8 mouse cellular contexts compared by ENCODE assay signal in genomic region chr19:18670608-18671007, GRCm38 (mm10). TPM values are rescaled to one million over a fixed set of nuclear protein-coding genes. Genes with fewer than 3 reads are reported as not detected.
A peak's percentile ranks its signal among the peaks of the same experiment; 100 is the strongest.
DNase-seq lines count a peak whose midpoint lies in the region; ATAC-seq and TF ChIP-seq lines count a peak whose summit lies in the region.

Gene Carnmt1, plus strand, starts transcription at chr19:18670764.

- H3K27ac ChIP-seq in ES-E14 (ENCODE audit: insufficient read depth, low read depth, low read length, poor library complexity, severe bottlenecking): peak within 1 kb of the TSS; percentile 74
- peak within 1 kb of the TSS; percentile 83 for H3K27ac ChIP-seq in forebrain, embryonic 15.5 days (replicated peaks)

- peaks cover 8 to 9% of the 10 kb centered on the region in 2 experiments; a peak in 3 of 4 replicates for H3K4me1 ChIP-seq in ES-E14 (ENCODE audit: control insufficient read depth in 2 of 2, insufficient read depth in 2 of 2, low read length in 2 of 2, poor library complexity in 1 of 2)
- peaks cover 23% of the 10 kb centered on the region for H3K4me1 ChIP-seq in forebrain, embryonic 15.5 days
- peaks cover 11% of the 10 kb centered on the region; the same call in 1 of the 2 replicates for H3K4me1 ChIP-seq in lung, adult 2 months (ENCODE audit: control insufficient read depth, insufficient read depth, low read length)

- peak; percentile 98 for ATAC-seq in forebrain, embryonic 15.5 days (replicated peaks)
- peak; percentile 99 for ATAC-seq in neutrophil, adult 5-6 weeks (ENCODE audit: extremely low read depth, insufficient number of reproducible peaks, low FRiP score, poor library complexity, severe bottlenecking)

- H3K4me3 ChIP-seq in ES-E14 (ENCODE audit: insufficient read depth in 1 of 2, low read depth in 1 of 2, low read length in 2 of 2, poor library complexity in 1 of 2, severe bottlenecking in 1 of 2): peak within 1 kb of the TSS; percentile 84 to 98
- H3K4me3 ChIP-seq in forebrain, embryonic 15.5 days: peak within 1 kb of the TSS; percentile 70
- peak within 1 kb of the TSS; percentile 62 for H3K4me3 ChIP-seq in lung, adult 2 months (replicated peaks; ENCODE audit: extremely low read depth, low read depth, low read length)

- DNase-seq in ES-E14 (ENCODE audit: low read depth, low spot score): peak; percentile 97
- peak; percentile 99 for DNase-seq in cerebellum, adult 11-12 months
- peak; percentile 98 for DNase-seq in heart, postnatal 25 days (ENCODE audit: low spot score)
- DNase-seq in layer of hippocampus, adult 18-20 months (ENCODE audit: low spot score in 2 of 2): peak; percentile 97 to 98
- DNase-seq in lung, adult 2 months: peak; percentile 99
- DNase-seq in thymus, adult 18-20 months: peak; percentile 97

- peak within 1 kb of the TSS; percentile 88 for H3K9ac ChIP-seq in ES-E14 (ENCODE audit: insufficient read depth, low read depth, low read length, poor library complexity, severe bottlenecking)
- peak within 1 kb of the TSS; percentile 87 for H3K9ac ChIP-seq in forebrain, embryonic 15.5 days (replicated peaks)

- TF ChIP-seq POLR2A in lung, adult 2 months (IDR thresholded peaks at IDR 0.05; ENCODE audit: borderline replicate concordance, extremely low read depth, low read depth, low read length): no peak; the same call in 1 of the 2 replicates

- no peaks in the 10 kb centered on the region for H3K36me3 ChIP-seq in ES-E14 (ENCODE audit: control insufficient read depth, insufficient read depth, low read length, poor library complexity, severe bottlenecking)
- H3K36me3 ChIP-seq in forebrain, embryonic 15.5 days: no peaks in the 10 kb centered on the region

- under 1% methylated on average over 53 of the region's 58 CpGs for WGBS in forebrain, embryonic 15.5 days
- under 1% methylated on average over 56 of the region's 58 CpGs for WGBS in lung, adult 2 months

- intact Hi-C loops in heart, postnatal 25 days (cut with DNase I): loop anchor here (5.0 kb wide), 2 partner anchors 38 to 42 kb away; partner anchors contain the start of genes D030056L22Rik, Nmrk1 and Ostf1

- H3K27me3 ChIP-seq in forebrain, embryonic 15.5 days: no peaks in the 10 kb centered on the region

- no peak for TF ChIP-seq CTCF in lung, adult 2 months (IDR thresholded peaks at IDR 0.05; ENCODE audit: insufficient read depth, low read length)

- peak within 1 kb of the TSS; percentile 74 for H3K4me2 ChIP-seq in forebrain, embryonic 15.5 days (replicated peaks)

- no peaks in the 10 kb centered on the region for H3K9me3 ChIP-seq in ES-E14 (ENCODE audit: control insufficient read depth, insufficient read depth, low read depth, low read length)
- no peaks in the 10 kb centered on the region for H3K9me3 ChIP-seq in forebrain, embryonic 15.5 days

- in situ Hi-C loops in ES-E14 (cut with MboI; ENCODE audit: low sequenced_read_pairs in 2 of 2, unreplicated experiment in 2 of 2): no loop called here

TF ChIP-seq in ES-E14, 5 proteins besides CTCF, POLR2A, EP300 and RAD21:
- TF ChIP-seq CHD2 (IDR thresholded peaks at IDR 0.05; ENCODE audit: low read depth, low read length): no peak
- no peak for TF ChIP-seq HCFC1 (IDR thresholded peaks at IDR 0.05; ENCODE audit: borderline replicate concordance, insufficient read depth, low read length)
TF ChIP-seq in ES-E14: peak in this region for 0.

RNA-seq across cellular contexts. Expression of gene Carnmt1, which starts in this region (rescaled TPM):
- total RNA-seq in ES-E14 (2012; rRNA removed): 22.5 and 23.6 TPM in 2 replicates
- 14.1 and 16.2 TPM in 2 replicates for polyA plus RNA-seq in forebrain, embryonic 15.5 days (2015; fragmentation: Nextera tagmentation; extraction: Ambion mirVana)
- total RNA-seq in heart, postnatal 25 days (2021): 10 to 100 TPM; 31.0 to 33.3 TPM
- 10 to 100 TPM; 11.0 to 11.6 TPM for total RNA-seq in layer of hippocampus, adult 18-20 months (2021)
- 6.5 and 7.1 TPM in 2 replicates for polyA plus RNA-seq in lung, adult 2 months (2012; rRNA removed)
- 9.1 and 9.4 TPM in 2 replicates for total RNA-seq in neutrophil, adult 5-6 weeks (2017)

Comparison
In these comparisons a context has a peak if more than half of its experiments do, and no peak if none do; other contexts are left out.
1. Peak in every context shown above with its lines: DNase-seq, ATAC-seq, H3K4me3 ChIP-seq and H3K27ac ChIP-seq.